Mouse (Mus musculus) layer of hippocampus, postnatal 25 days (tissue): ENCODE data around the gene Cpsf6. TPM values are rescaled to one million over a fixed set of nuclear protein-coding genes. Genes with fewer than 3 reads are reported as not detected.

Experiments
- DNase-seq, 2 experiments: peaks; one replicate each; pipeline ENCODE4 v3.0.0; 2022; ENCODE audit warnings: mixed read lengths in 2 of 2, low spot score in 1 of 2; ENCODE audit errors: extremely low spot score in 1 of 2
- total RNA-seq, 2 experiments: library from RNA; stranded (reverse); gene quantifications; 2 replicates each; pipeline ENCODE4 v1.2.3; 2021

Cpsf6 gene
- total RNA-seq, 2 experiments from 2014 or later = 103 to 115 TPM

GRCm38 (mm10) chr10:117363106-117363505 is 16.7 kb downstream of the Cpsf6 start:
- peak in 1 of 2 experiments; percentile 72 for DNase-seq

- no peak for DNase-seq
These were observed 20.9 kb downstream of the Cpsf6 start for GRCm38 (mm10) chr10:117358891-117359290.

GRCm38 (mm10) chr10:117343000-117343399 is 36.8 kb downstream of the Cpsf6 start:
- DNase-seq = no peak

GRCm38 (mm10) chr10:117342406-117342805 is 37.4 kb downstream of the Cpsf6 start:
- no peak for DNase-seq

- no peak for DNase-seq
These were observed 38.8 kb downstream of the Cpsf6 start for GRCm38 (mm10) chr10:117341029-117341428.

GRCm38 (mm10) chr10:117339241-117339640 is 40.6 kb downstream of the Cpsf6 start:
- no peak for DNase-seq

GRCm38 (mm10) chr10:117337946-117338345 is 41.9 kb downstream of the Cpsf6 start:
- no peak for DNase-seq

- no peak for DNase-seq
These were observed 44.2 kb downstream of the Cpsf6 start for GRCm38 (mm10) chr10:117335649-117336048.

GRCm38 (mm10) chr10:117330521-117330920 is 49.3 kb downstream of the Cpsf6 start:
- no peak for DNase-seq

- no peak for DNase-seq
These were observed 56.0 kb downstream of the Cpsf6 start for GRCm38 (mm10) chr10:117323782-117324181.

- no peak for DNase-seq
These were observed 57.2 kb downstream of the Cpsf6 start for GRCm38 (mm10) chr10:117322630-117323029.

- no peak for DNase-seq
These were observed 59.2 kb downstream of the Cpsf6 start for GRCm38 (mm10) chr10:117320571-117320981.

- no peak for DNase-seq
These were observed 63.4 kb downstream of the Cpsf6 start for GRCm38 (mm10) chr10:117316391-117316790.

GRCm38 (mm10) chr10:117313133-117313532 is 66.7 kb downstream of the Cpsf6 start:
- DNase-seq = no peak

GRCm38 (mm10) chr10:117312168-117312567 is 67.6 kb downstream of the Cpsf6 start:
- no peak for DNase-seq

GRCm38 (mm10) chr10:117304371-117304770 is 75.4 kb downstream of the Cpsf6 start:
- DNase-seq = no peak

GRCm38 (mm10) chr10:117301688-117302087 is 78.1 kb downstream of the Cpsf6 start:
- no peak for DNase-seq

- no peak for DNase-seq
These were observed 79.8 kb downstream of the Cpsf6 start for GRCm38 (mm10) chr10:117299901-117300520.

GRCm38 (mm10) chr10:117299106-117299505 is 80.7 kb downstream of the Cpsf6 start:
- DNase-seq = no peak

- no peak for DNase-seq
These were observed 81.5 kb downstream of the Cpsf6 start for GRCm38 (mm10) chr10:117298336-117298735.
